Mouse (Mus musculus): ENCODE results near the gene Hmgcs2.

- no peak for TF ChIP-seq GATA1 (IDR thresholded peaks at IDR 0.05; ENCODE audit: low read depth, low read length)
- no peak for TF ChIP-seq MAX (IDR thresholded peaks at IDR 0.05; ENCODE audit: low read length)
- TF ChIP-seq HCFC1 (IDR thresholded peaks at IDR 0.05; ENCODE audit: low read depth, low read length), result no peak
- TF ChIP-seq TCF12 (IDR thresholded peaks at IDR 0.05; ENCODE audit: low read depth, low read length), result no peak
- no peak for TF ChIP-seq MAFK (IDR thresholded peaks at IDR 0.05; ENCODE audit: borderline replicate concordance, low read depth, low read length)
- no peak for TF ChIP-seq TBP (IDR thresholded peaks at IDR 0.05; ENCODE audit: low read depth, low read length)
- TF ChIP-seq POLR2A (IDR thresholded peaks at IDR 0.05; ENCODE audit: control insufficient read depth in 1 of 2, insufficient read depth in 1 of 2, low read depth in 1 of 2, low read length in 2 of 2, poor library complexity in 1 of 2), result no peak
- no peak for TF ChIP-seq EP300 (IDR thresholded peaks at IDR 0.05; ENCODE audit: low read depth in 1 of 2, low read length in 2 of 2)
- TF ChIP-seq CTCF (IDR thresholded peaks at IDR 0.05 in 2 of 3, conservative IDR thresholded peaks at IDR 0.05 in 1 of 3; ENCODE audit: control insufficient read depth in 1 of 3, insufficient read depth in 1 of 3, low read depth in 2 of 3, low read length in 3 of 3, poor library complexity in 1 of 3, severe bottlenecking in 1 of 3), result no peak
- TF ChIP-seq KAT2A (conservative IDR thresholded peaks at IDR 0.05; ENCODE audit: low read depth, low read length), result no peak
- TF ChIP-seq POLR2AphosphoS5 (IDR thresholded peaks at IDR 0.05; ENCODE audit: borderline replicate concordance, low read depth, low read length), result no peak
- no peak for TF ChIP-seq E2F4 (IDR thresholded peaks at IDR 0.05; ENCODE audit: borderline replicate concordance, low read depth, low read length)
- no peak for TF ChIP-seq CHD2 (IDR thresholded peaks at IDR 0.05; ENCODE audit: low read length)
- TF ChIP-seq MYC (IDR thresholded peaks at IDR 0.05; ENCODE audit: low read depth, low read length), result no peak
These were observed 34.9 kb downstream of the Hmgcs2 start for GRCm38 (mm10) chr3:98315181-98315580.

All from MEL (cell line).